Mouse (Mus musculus) liver, embryonic 16.5 days (tissue): ENCODE results near the gene Trim3. TPM values are rescaled to one million over a fixed set of nuclear protein-coding genes. Genes with fewer than 3 reads are reported as not detected.

Source experiments
- ATAC-seq: fragments of 200-750 bp; cut with Nextera tagmentation; 2 replicates; pipeline ENCODE4 v1.8.0; 2017; ENCODE audit warnings: low read depth, mild to moderate bottlenecking, moderate number of reproducible peaks, moderate library complexity
- H3K27ac ChIP-seq: fragments of 300-500 bp; sonication (generic); 2 replicates; pipeline ENCODE4 v1.5.1; 2014; ENCODE audit warnings: mild to moderate bottlenecking, low read length
- H3K27me3 ChIP-seq: fragments of 300-500 bp; sonication (generic); 2 replicates; pipeline ENCODE4 v1.6.1; 2014; ENCODE audit warnings: low read depth, low read length, mixed read lengths; ENCODE audit not compliant: control insufficient read depth, insufficient read depth
- H3K36me3 ChIP-seq: fragments of 300-500 bp; sonication (generic); 2 replicates; pipeline ENCODE4 v1.6.1; 2014; ENCODE audit warnings: mild to moderate bottlenecking; ENCODE audit not compliant: control insufficient read depth, insufficient read depth
- H3K4me1 ChIP-seq: fragments of 300-500 bp; sonication (generic); 2 replicates; pipeline ENCODE4 v1.6.1; 2014; ENCODE audit warnings: low read depth, low read length, mixed read lengths; ENCODE audit not compliant: control insufficient read depth
- H3K4me2 ChIP-seq: fragments of 300-500 bp; sonication (generic); 2 replicates; pipeline ENCODE4 v1.6.1; 2014; ENCODE audit warnings: low read depth, low read length, mixed read lengths
- H3K4me3 ChIP-seq: fragments of 300-500 bp; sonication (generic); 2 replicates; pipeline ENCODE4 v1.5.1; 2014; ENCODE audit warnings: low read depth, mild to moderate bottlenecking, low read length
- H3K9ac ChIP-seq: fragments of 300-500 bp; sonication (generic); 2 replicates; pipeline ENCODE4 v1.6.1; 2014; ENCODE audit warnings: low read depth, low read length
- H3K9me3 ChIP-seq: fragments of 300-500 bp; sonication (generic); replicated peaks from 2 replicates; pipeline ENCODE4 v1.6.1; 2016; ENCODE audit warnings: low read length; ENCODE audit not compliant: control insufficient read depth
- WGBS: fragments of 180-500 bp; shearing (Covaris S2); extraction: QIAGEN DNeasy Blood & Tissue Kit; methylation state at CpG from one replicate; pipeline ENCODE4 v1.1.7; 2014; ENCODE audit not compliant: insufficient replicate concordance; 5-methylcytosine and 5-hydroxymethylcytosine counted together
- polyA plus RNA-seq: library from polyadenylated mRNA; unstranded; fragments of >200 nt; fragmentation: Nextera tagmentation; extraction: Ambion mirVana; gene quantifications from 2 replicates; pipeline ENCODE4 v1.2.1, GENCODE M21; 2015

Trim3 gene
- polyA plus RNA-seq, 1 experiment from 2014 or later = 4.6 TPM

DNA sequence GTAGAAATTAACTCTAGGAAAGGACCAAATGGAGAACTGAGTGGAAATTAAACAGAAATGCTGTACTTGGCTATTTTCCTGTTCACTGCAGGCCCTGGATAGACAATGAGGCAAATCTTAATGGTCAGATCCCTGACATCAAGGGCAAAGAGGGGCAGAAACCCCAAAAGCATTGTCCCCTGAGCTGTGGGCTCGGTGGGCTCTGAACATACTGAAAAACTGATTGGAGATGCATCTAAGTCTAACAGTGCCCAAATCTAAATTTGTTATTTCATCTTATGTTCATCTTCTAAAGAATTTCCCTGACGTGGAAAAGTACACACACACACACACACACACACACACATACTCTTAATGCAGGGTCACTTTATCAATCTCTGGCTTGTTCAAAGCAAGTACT is 51.4 kb downstream of the Trim3 start:
- peaks cover 13% of the 10 kb centered on the region for H3K27me3 ChIP-seq
- WGBS = 63% methylated on average over 2 of the region's 2 CpGs
- H3K4me3 ChIP-seq = no peak overlapping the region
- no peak overlapping the region for H3K27ac ChIP-seq
- no peaks in the 10 kb centered on the region for H3K9me3 ChIP-seq
- no peak overlapping the region for H3K4me2 ChIP-seq
- peaks cover 3% of the 10 kb centered on the region for H3K4me1 ChIP-seq
- ATAC-seq = no peak
- no peaks in the 10 kb centered on the region for H3K36me3 ChIP-seq
- H3K9ac ChIP-seq = no peak overlapping the region

DNA sequence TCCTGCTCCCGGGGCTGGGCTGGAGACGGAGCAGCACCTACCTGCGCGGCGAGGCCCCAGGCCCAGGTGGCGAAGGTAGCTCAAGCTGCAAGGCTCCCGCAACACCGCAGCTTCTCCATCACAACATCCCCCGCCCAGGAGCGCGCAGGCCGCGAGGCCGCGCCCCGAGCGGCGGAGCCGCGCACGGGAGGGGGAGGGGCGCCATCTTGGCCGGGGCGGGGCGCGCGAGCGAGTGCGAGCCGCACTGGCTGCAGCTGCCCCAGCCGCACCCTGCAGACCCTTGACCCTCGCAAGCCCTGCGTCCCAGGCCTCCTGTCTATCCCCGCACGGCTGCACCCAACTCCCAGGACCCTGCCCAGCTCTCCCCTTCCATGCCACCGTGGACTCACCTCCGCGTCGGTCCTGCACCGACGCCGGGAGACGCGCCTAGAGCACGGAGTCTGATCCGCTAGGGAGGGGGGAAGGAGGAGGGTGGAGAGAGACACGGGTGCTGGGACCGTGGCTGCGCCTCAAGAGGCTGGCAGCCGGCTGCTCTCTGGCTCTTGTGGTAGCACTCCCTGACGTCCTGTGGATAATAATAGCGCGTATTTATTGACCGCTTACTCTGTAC is 52.2 kb downstream of the Trim3 start, which contains the start of gene Apbb1:
Gene Apbb1, minus strand, starts transcription at position 560 of the 610 bp plus-strand sequence.
- Histone ChIP-seq H3K9me3 (no peaks in the 10 kb centered on the region), H3K4me1 (peaks cover 3% of the 10 kb centered on the region), H3K27ac (no peak within 1 kb of the TSS), H3K4me3 (peak within 1 kb of the TSS; percentile 65), H3K4me2 (peak within 1 kb of the TSS; percentile 77), H3K9ac (peak within 1 kb of the TSS; percentile 46), H3K36me3 (no peaks in the 10 kb centered on the region), H3K27me3 (peaks cover 13% of the 10 kb centered on the region)
- peak; percentile 88 for ATAC-seq
- under 1% methylated on average over 45 of the region's 54 CpGs for WGBS

DNA sequence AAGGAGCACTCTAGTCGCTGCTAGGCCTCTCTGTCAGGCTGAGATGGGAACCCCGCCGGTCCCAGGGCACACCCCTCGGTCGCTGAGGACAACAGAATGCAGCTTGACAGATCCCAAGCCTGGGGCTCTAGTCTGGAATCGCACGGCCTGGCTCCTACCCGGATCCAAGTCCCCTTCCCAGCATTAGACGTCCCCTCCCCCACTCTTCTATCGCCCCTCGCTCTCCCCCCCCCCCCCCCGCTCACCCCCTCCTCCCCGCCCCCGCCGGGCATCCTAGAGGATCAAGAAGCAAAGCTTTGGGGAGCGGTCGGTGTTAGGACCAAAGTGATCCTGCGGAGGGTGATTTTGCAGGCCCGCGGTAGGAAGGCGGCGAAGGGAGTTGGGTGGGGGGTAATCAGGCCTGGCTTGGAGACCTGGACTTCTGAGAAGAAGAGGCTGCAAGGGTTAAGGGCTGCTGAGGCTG is 52.7 kb downstream of the Trim3 start:
- H3K27me3 ChIP-seq = peaks cover 13% of the 10 kb centered on the region
- peak overlapping the region; percentile 77 for H3K4me2 ChIP-seq
- peaks cover 3% of the 10 kb centered on the region for H3K4me1 ChIP-seq
- no peak overlapping the region for H3K27ac ChIP-seq
- peak overlapping the region; percentile 46 for H3K9ac ChIP-seq
- no peak for ATAC-seq
- H3K9me3 ChIP-seq = no peaks in the 10 kb centered on the region
- peak overlapping the region; percentile 65 for H3K4me3 ChIP-seq
- H3K36me3 ChIP-seq = no peaks in the 10 kb centered on the region
- 5% methylated on average over 16 of the region's 22 CpGs for WGBS

DNA sequence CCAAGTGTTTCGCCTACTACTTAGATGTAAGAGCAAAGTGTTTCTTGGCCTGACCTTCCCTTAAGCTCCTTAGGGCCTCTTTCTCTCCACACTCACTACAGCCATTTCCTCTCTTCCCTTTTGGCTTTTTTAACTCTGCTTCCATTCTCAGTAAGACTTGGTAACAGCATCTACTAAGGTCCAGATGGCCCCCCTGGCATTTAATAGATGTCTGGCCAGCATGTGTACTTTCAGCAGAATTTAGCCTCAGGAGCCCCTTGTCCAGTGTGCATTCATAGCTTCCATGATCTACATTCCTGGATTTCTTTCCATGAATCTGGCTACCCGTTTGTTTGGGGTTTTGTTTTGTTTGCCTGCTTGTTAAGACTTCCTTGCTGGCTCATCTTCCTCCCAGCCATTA is 54.9 kb downstream of the Trim3 start:
- no peak overlapping the region for H3K4me2 ChIP-seq
- H3K36me3 ChIP-seq = no peaks in the 10 kb centered on the region
- H3K9ac ChIP-seq = no peak overlapping the region
- peaks cover 13% of the 10 kb centered on the region for H3K27me3 ChIP-seq
- no peak overlapping the region for H3K4me3 ChIP-seq
- WGBS = 43% methylated on average over 2 of the region's 2 CpGs
- H3K9me3 ChIP-seq = no peaks in the 10 kb centered on the region
- H3K4me1 ChIP-seq = peaks cover 3% of the 10 kb centered on the region
- no peak for ATAC-seq
- no peak overlapping the region for H3K27ac ChIP-seq

DNA sequence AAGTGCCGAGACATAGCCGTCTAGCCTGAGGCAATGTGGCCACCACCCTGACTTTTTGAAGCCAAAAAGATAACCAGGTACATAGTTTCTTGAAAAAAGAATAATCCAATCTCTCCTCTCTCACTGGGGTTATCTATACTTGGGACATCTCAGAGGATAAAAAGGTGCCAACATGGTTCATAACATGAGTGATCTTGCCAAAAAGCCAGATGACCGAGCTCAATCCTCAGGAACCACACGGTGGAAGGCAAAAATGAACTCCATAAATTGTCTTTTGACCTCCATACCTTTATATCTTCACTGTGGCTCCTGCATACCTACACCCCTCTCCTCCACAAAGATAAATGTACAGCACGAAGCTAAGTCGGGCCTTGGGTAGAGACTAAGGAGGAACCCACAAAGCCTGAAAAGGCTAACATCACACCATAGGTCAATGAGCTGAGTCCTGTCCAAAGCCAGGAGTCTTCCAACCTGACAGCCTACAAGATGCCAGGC is 55.9 kb downstream of the Trim3 start:
- Histone ChIP-seq H3K4me1 (peaks cover 3% of the 10 kb centered on the region), H3K36me3 (no peaks in the 10 kb centered on the region), H3K4me3 (no peak overlapping the region), H3K9ac (no peak overlapping the region), H3K27ac (no peak overlapping the region), H3K27me3 (peaks cover 13% of the 10 kb centered on the region), H3K4me2 (no peak overlapping the region), H3K9me3 (no peaks in the 10 kb centered on the region)
- no peak for ATAC-seq
- WGBS = 63% methylated on average over 6 of the region's 6 CpGs

DNA sequence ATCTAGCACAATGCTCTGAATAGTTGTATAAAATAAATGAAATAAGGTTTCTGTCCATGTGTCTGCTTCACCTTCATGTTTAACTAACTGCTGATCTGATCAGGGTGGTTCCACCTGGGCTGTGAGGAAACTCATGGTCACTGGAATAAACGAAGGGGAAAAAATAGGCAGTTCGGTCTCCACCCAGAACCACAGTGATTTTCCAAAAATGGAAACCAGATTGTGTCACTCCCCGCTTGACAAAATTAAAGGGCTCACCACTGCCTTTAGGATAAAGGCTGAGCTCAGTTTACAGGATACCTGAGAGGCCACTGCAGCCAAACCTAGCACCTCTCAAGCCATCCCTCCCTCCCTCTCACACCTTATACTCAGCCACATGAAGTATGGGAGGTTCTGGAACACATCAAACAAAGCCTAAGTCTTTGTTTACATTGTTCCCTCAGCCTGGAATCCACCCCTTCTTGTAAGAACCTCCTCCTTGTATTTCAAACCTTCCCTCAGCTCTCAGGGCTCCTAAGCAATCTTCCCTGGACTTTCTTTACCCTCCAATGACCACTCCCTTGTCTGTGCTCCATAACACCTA is 57.1 kb downstream of the Trim3 start:
- Histone ChIP-seq H3K4me1 (peaks cover 3% of the 10 kb centered on the region), H3K27me3 (peaks cover 6% of the 10 kb centered on the region), H3K9me3 (no peaks in the 10 kb centered on the region), H3K4me3 (no peak overlapping the region), H3K27ac (no peak overlapping the region), H3K36me3 (no peaks in the 10 kb centered on the region), H3K9ac (no peak overlapping the region), H3K4me2 (no peak overlapping the region)
- 31% methylated on average over 3 of the region's 3 CpGs for WGBS
- no peak for ATAC-seq

DNA sequence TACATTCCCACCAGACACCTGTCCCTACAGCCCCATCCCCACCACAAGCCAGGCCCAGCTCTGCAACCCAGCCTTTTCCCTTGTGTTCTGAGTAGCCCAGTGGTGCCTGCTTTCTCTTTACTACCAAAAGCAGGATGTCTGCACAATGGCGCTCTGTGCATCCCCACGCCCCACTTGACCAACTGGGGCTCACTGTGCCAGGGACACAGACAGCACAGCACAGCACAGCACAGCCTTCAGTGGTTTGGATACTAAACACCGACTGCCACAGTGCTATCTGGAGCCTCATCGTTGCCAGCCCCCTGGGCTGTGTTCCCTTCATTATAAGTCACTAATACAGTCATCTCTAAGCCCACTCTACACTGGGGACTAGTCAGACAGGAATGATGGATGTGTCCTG is 58.8 kb downstream of the Trim3 start:
- Histone ChIP-seq H3K4me1 (no peaks in the 10 kb centered on the region), H3K9me3 (no peaks in the 10 kb centered on the region), H3K36me3 (no peaks in the 10 kb centered on the region), H3K27ac (no peak overlapping the region), H3K27me3 (no peaks in the 10 kb centered on the region), H3K4me3 (no peak overlapping the region), H3K9ac (no peak overlapping the region), H3K4me2 (no peak overlapping the region)
- 55% methylated on average over 4 of the region's 4 CpGs for WGBS
- no peak for ATAC-seq

DNA sequence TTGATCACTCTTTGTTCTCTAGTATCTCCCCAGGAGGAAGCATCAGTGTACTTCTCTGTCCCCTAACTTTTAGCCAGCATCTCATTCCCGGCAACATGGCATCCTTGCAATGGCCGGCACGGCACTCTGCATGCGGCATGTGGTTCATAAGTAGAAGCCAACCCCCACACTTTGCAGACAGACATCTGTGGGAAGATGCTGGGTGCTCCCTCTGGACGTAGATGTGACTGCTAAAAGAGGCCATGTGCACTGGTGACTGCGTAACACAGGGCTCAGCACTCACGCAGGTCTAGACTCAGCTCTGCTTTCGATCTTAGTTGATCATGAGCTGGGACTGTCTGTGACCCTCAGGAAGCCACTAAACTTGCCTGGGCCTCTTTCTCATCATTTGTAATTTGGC is 60.4 kb downstream of the Trim3 start:
- Histone ChIP-seq H3K27me3 (no peaks in the 10 kb centered on the region), H3K36me3 (no peaks in the 10 kb centered on the region), H3K9ac (no peak overlapping the region), H3K4me1 (no peaks in the 10 kb centered on the region), H3K9me3 (no peaks in the 10 kb centered on the region), H3K27ac (no peak overlapping the region), H3K4me2 (no peak overlapping the region), H3K4me3 (no peak overlapping the region)
- 72% methylated on average over 8 of the region's 8 CpGs for WGBS
- ATAC-seq = no peak

DNA sequence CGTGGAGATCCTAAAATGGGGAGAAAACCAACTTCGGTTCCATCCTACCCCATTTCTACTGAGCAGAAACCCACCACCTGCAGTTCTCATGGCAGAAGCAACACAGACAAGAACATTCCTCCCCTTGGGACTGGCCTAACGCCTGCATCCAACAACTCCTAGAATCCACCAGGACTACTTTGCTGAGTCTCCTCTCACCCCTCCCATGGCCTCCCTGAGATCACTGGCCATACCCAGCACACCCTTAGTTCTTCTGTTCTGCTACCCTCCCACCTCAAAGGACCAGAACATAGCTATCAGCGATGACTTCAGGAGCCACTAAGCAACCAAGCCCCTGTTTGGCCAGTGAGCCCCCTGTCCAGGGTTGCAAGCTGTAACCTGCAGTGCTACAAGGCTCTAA is 62.6 kb downstream of the Trim3 start:
- no peaks in the 10 kb centered on the region for H3K4me1 ChIP-seq
- H3K36me3 ChIP-seq = no peaks in the 10 kb centered on the region
- no peak overlapping the region for H3K4me2 ChIP-seq
- H3K4me3 ChIP-seq = no peak overlapping the region
- no peak overlapping the region for H3K9ac ChIP-seq
- WGBS = 53% methylated on average over 4 of the region's 4 CpGs
- H3K27me3 ChIP-seq = no peaks in the 10 kb centered on the region
- no peak overlapping the region for H3K27ac ChIP-seq
- no peak for ATAC-seq
- no peaks in the 10 kb centered on the region for H3K9me3 ChIP-seq
